Mouse (Mus musculus): ENCODE results near the gene Dazl.
"Not testable (repeated sequence)": the region's sequence is repeated elsewhere in the genome, so short reads cannot be mapped to it uniquely, and the experiment has no call there.

Dazl gene

GRCm38 (mm10) chr17:50284845-50285244, 8.6 kb downstream of the Dazl start:
- DNase-seq = no peak

DNA sequence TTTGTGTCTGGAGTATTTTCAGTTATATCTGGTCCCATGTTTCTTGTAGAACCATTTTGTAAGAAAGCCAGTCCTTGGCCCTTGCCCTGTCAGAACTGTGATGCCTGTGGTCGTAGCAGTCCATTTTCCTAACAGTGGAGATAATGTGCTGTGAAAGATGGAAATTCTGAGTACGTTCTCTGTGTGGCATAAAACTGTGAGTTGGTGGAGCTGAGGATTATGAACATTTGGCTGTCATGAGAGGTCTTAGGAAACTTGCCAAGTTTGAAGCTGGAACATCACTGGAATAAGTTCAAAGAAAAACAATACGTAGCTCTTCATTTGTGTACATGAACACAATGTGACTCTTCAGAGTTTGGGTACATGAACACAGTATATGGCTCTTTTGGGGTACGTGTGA, 31.8 kb downstream of the Dazl start:
- not testable (repeated sequence) for DNase-seq

DNA sequence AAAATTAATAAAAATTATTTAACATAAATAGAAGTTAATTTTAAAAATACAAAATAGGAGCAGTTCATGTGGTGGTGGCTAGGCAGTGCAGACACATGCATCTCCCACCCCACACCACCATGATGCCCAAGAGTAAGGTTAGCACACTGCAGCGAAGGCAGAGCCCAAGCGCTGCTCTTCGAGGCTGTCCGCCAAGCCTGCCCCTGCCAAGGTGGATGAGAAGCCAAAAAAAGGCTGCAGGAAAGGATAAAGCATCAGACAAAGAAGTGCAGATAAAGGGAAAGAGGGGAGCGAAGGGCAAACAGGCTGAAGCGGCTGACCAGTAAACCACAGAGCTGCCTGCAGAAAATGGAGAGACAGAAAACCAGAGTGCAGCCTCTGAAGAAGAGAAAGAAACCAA, 32.6 kb downstream of the Dazl start:
- no peak for DNase-seq

GRCm38 (mm10) chr17:50246605-50247004, 46.8 kb downstream of the Dazl start:
- DNase-seq = no peak

DNA sequence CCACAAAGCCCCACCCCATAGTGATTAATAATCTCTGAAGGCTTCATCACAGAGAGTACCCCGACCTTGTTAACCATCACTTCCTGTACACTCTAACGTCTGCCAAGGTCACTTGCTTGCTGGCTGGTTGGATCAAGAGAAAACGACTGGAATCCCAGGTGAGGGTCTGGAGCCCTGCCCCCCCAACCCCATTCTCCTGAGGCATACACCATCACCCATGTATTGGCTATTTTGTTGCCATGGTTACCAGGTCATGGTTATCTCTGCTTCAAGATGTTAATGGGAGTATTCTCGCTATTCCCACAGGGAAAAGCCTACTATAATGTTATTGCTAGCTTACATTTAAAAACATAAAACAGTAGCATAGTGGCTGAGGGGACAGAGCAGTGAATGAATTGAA, 48.8 kb downstream of the Dazl start:
- DNase-seq = no peak

GRCm38 (mm10) chr17:50243326-50243725, 50.1 kb downstream of the Dazl start:
- no peak for DNase-seq

- no peak for DNase-seq
Observed at GRCm38 (mm10) chr17:50237818-50238610, 55.4 kb downstream of the Dazl start.

DNA sequence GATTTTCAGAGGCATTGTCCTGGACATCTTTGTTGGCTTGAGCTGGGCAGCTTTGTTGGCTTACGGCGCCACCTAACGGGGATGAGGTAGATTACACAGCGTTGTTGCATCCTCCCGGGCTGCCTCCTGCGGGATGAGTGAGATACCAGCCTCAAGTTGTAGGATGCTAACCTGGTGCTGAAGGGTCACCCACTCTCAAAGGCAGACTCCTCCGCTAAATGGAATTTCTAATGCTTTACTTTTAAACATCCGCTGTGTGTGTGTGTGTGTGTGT, 56.1 kb downstream of the Dazl start:
- peak; percentile 81 for DNase-seq

GRCm38 (mm10) chr17:50236702-50237435, 56.6 kb downstream of the Dazl start:
- DNase-seq = no peak

DNA sequence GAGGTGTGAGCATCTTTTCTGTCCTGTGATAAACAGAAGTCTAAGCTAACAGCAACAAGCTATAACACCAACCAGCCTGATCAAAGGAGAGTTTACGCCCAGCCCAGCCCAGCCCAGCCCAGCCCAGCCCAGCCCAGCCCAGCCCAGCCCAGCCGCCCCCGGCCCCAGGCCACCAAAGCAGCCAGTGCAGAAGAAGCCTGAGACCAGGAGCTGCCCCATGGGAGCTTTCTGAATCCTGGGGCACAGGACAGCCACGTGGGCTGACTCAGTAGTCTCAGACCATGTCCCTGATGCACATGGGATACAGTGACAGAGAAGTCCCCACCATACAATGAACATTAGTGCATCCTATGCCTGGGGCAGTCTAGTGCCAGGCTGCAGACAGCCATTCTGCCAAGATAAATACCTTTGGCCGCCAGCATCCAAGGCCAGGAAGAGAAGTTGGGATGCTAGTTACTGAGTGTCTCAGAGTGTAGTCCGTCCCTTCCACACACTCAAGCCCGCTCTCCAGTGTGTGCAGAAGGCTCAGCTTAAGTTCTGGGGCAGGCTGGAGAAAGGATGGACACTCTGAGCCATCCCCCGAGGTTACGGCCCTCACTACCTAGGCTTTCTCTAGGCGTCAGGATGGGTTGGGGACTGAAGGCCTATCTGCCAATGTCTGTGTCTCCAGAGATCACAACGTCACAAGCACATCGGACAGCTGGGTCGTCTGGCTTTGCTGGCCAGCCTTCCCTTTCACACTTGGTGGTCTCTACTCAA, 57.3 kb downstream of the Dazl start:
- DNase-seq = no peak

DNA sequence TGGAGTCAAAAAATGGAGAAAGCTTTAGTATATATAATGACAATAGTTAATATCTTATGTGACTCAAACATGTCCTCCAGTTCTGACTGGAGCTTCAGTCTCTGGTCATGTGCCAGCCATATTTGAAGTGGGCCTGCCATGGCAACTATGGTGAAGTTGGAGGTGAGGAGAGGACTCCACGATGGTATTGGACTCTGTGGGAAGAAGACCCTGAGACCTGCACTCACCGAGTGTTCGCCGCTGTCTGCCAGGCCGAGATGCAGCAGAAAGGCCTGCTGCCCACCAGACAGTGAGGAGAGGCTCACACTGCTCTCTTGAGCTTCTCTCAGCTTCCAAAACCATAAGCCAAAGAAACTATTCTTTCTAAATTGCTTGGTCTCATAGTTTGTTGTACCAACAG, 59.5 kb downstream of the Dazl start:
- no peak for DNase-seq

GRCm38 (mm10) chr17:50232821-50233220, 60.6 kb downstream of the Dazl start:
- no peak for DNase-seq

DNA sequence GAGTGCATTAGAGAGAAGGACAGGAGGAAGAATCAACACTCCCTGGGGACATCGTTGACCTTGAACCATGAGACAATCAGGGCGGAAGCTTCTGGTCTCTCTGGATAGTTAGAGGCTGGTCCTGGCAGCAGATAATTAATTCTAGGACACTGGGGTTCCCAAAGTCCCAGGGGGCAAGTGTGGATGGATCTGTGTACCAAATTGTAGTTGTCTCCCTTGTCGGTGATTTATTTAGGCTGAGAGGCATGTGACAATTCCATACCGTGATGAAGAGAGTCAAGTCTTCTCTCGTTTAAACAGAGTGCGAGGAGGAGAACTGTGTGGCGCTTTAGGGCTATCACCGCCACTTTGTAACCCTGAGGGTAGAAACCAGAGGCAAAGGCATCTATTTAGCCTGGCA, 62.2 kb downstream of the Dazl start:
- DNase-seq = no peak

DNA sequence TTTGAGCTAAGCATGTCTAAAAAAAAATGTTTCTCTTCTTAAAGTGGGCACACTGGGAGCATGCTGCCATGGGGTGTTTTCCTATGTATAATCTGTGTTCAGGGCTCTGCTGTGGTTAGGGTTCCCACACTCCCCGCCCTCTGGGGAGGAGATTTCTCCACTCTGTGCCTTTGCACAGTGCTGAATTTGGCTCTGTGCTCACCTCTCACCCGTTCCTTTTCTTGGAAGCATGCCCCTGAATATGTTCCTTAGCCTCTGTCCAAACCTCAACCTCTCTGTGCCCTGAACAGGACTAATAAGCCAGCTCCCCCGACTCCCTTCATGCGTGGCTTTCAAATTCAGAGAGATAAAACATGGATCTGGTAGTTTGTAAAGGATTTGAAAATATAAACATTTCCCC, 63.9 kb downstream of the Dazl start:
- DNase-seq = no peak
